Mouse (Mus musculus) large intestine, adult 2 months (tissue): ENCODE results near the gene Sema3d. TPM values are rescaled to one million over a fixed set of nuclear protein-coding genes. Genes with fewer than 3 reads are reported as not detected.

Experiments used
- DNase-seq: peaks from one replicate; pipeline ENCODE4 v3.0.0-alpha.2; 2012; ENCODE audit warnings: low read depth, low spot score
- WGBS: fragments of 180-500 bp; shearing (Covaris S2); methylation state at CpG from one replicate; pipeline ENCODE4 v1.1.7; 2018; 5-methylcytosine and 5-hydroxymethylcytosine counted together
- polyA plus RNA-seq: library from polyadenylated mRNA; depleted of rRNA; stranded (reverse); fragments of >200 nt; gene quantifications from 2 replicates; pipeline ENCODE4 v1.2.3, GENCODE M21; 2012

Gene Sema3d
- polyA plus RNA-seq, 1 experiment: 0.15 TPM

DNA sequence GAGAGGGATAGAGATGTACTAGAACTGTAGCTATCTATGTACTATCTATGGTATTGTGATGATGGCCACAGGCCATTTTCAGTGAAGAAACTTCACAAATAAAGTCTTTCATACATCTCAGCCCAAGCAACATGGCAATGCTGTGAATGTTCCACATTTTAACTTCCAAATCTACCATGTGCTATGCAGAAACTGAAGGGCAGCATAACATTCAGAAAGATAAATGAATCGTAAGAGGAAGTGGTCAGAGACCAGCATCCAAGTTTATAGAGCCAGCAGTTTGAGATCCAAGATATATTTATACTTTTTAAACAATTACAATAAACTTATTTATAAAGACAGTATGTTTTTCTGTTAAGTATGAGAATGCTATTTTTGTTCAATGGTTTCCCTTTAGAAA lies 199.4 kb downstream of the Sema3d start:
- no peak for DNase-seq
- WGBS: 64% methylated on average over 1 of the region's 1 CpGs

DNA sequence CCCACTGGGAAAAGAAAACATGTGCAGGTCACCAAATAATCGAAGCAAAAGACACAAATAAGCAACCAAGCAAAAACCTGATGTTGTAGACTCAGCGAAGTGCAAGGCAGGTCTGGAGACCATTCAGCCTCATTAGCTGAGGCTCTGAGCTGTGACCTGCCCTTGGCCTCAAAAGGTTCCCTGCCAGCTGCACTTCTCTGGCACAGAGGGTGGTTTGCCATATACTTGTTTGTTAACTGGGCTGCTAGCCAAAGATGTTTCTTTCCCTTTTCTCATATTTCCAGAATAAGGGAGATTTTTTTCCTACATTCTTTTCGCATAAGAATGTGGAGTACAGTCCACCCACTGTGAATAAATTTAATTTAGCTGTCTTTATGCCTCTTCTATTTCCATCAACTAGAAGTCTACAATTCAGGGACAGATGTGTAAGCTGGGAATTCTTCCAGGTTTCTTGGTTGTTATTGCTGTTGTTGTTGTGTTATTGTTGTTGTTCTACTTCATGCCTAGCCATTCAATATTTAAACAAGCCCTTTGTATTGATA lies 200.2 kb downstream of the Sema3d start:
- WGBS: 64% methylated on average over 3 of the region's 3 CpGs
- DNase-seq: no peak

DNA sequence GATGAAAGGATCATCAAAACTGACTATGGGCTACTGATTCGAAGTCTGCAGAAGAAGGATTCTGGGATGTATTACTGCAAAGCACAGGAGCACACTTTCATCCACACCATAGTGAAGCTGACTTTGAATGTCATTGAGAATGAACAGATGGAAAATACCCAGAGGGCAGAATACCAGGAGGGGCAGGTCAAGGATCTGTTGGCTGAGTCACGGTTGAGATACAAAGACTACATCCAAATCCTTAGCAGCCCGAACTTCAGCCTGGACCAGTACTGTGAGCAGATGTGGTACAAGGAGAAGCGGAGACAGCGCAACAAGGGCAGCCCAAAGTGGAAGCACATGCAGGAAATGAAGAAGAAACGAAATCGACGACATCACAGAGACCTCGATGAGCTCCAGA lies 201.7 kb downstream of the Sema3d start:
- DNase-seq: no peak
- WGBS: 90% methylated on average over 9 of the region's 9 CpGs

- WGBS: 60% methylated on average over 8 of the region's 8 CpGs
- no peak for DNase-seq
Observed at GRCm38 (mm10) chr5:12634227-12634980, 251.2 kb downstream of the Sema3d start.

DNA sequence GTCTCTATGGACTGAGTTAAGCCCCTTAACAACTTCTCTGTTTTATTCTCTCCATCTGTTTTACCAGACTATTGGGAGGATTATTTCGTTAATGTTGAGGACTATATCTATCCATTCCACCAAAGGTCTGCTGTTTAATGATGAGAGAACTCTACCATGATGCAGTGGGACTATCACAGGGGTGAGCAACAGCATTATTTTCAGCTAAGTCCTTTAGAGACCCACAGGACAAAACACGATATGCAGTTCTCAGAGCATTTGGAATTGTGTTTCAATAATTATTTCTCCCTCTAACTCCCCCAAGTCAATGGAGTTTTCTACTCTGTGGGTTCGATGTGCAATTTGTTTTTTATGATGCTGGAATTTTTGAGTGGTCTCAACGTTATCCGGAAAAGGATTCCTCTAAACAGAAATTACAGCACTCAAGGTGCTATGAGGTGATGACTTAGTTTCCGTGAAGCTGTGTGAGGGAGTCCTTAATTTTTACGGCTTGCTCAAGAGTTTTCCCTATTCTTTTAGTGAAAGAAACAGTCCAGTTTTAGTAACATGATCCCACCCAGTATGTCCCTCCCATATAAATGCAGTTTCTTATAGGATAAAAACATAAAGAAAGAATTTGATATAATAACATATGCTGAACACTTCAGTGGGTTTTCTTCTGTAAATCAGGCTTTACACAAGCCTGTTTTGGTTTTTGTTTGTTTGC lies 254.7 kb downstream of the Sema3d start:
- no peak for DNase-seq
- 79% methylated on average over 7 of the region's 7 CpGs for WGBS
